In the genomic region with DNA sequence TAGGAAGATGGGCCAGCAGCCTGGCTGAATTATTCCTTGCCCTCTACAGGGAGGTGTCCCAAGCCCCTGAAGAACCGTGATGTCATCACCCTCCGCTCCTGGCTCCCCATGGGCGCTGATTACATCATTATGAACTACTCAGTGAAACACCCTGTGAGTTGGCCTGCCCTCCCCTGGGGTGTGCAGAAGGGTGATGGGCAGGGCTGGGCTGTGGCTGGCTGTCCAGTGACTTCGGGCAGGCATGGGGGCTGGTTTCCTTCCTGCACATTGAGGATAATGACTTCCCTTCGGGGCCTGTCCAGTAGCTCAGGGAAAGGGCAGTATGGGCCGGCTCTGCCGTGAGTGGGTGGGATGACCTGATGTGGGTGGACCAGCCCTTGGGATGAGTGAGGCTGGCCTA, we compare ENCODE assay signal across 22 mouse cellular contexts. TPM values are rescaled to one million over a fixed set of nuclear protein-coding genes. Genes with fewer than 3 reads are reported as not detected.
A peak's percentile ranks its signal among the peaks of the same experiment; 100 is the strongest.
DNase-seq lines count a peak whose midpoint lies in the region; ATAC-seq and TF ChIP-seq lines count a peak whose summit lies in the region.
"Had no signal": no experiment of that assay in that cellular context is flagged by ENCODE, and none has a peak within 500 bp of the region (broad histone marks: within the 10 kb centered on the region; RNA-seq: fewer than 3 reads in every experiment).

No protein-coding gene starts in this region.

- peak; percentile 26 for ATAC-seq in liver, postnatal 0 days
- no peak for ATAC-seq in forebrain, embryonic 12.5 days (ENCODE audit: low FRiP score)
- ATAC-seq: inflammation-experienced regulatory T-cells, adult 6 months had no signal

- no peak for DNase-seq in heart, embryonic 10.5 days (ENCODE audit: low spot score)
- no peak for DNase-seq in heart, adult 8-10 months (ENCODE audit: low spot score)
- DNase-seq in liver, adult 2 months (ENCODE audit: extremely low read depth, low read depth, low spot score) = peak; percentile 27
- DNase-seq in liver (no peak), 416B (ENCODE audit: low read depth) (peak; percentile 83)
- no peak for DNase-seq in liver, postnatal 0 days
- no peak for DNase-seq in cerebellum, adult 8-10 months
- DNase-seq: adrenal gland, postnatal 10 days; cerebellum, adult 11-12 months; gastrocnemius, postnatal 14 days; kidney, adult 9 months; left cerebral cortex, postnatal 4 days; midbrain, embryonic 14.5 days; right cerebral cortex, adult 18-20 months had no signal

- H3K79me2 ChIP-seq in liver, adult 2 months (ENCODE audit: control insufficient read depth, insufficient read depth, low read length) = no peaks in the 10 kb centered on the region

- peaks cover 72% of the 10 kb centered on the region for H3K4me1 ChIP-seq in heart, embryonic 10.5 days
- H3K4me1 ChIP-seq in liver, adult 2 months (ENCODE audit: control insufficient read depth, insufficient read depth, low read length) = peaks cover 58% of the 10 kb centered on the region
- H3K4me1 ChIP-seq in liver, postnatal 0 days (ENCODE audit: insufficient read depth) = peaks cover 50% of the 10 kb centered on the region
- peaks cover 10% of the 10 kb centered on the region for H3K4me1 ChIP-seq in forebrain, embryonic 12.5 days

- WGBS in heart, embryonic 10.5 days = 71% methylated on average over 7 of the region's 7 CpGs
- WGBS in liver, adult 2 months = 29% methylated on average over 7 of the region's 7 CpGs
- WGBS in liver, postnatal 0 days (ENCODE audit: insufficient replicate concordance) = 43% methylated on average over 7 of the region's 7 CpGs
- WGBS in forebrain, embryonic 12.5 days = 78% methylated on average over 7 of the region's 7 CpGs

- H3K4me3 ChIP-seq in heart, embryonic 10.5 days = no peak overlapping the region
- no peak overlapping the region for H3K4me3 ChIP-seq in liver, adult 2 months (ENCODE audit: insufficient read depth, low read depth, low read length)
- no peak overlapping the region for H3K4me3 ChIP-seq in liver, postnatal 0 days (ENCODE audit: low read depth, low read length)
- H3K4me3 ChIP-seq in forebrain, embryonic 12.5 days (replicated peaks) = no peak overlapping the region
- H3K4me3 ChIP-seq: forebrain, embryonic 10.5 days; hindbrain, embryonic 12.5 days; layer of hippocampus, adult 2 months; stomach, embryonic 15.5 days had no signal

- H3K4me2 ChIP-seq in liver, postnatal 0 days (ENCODE audit: low read depth, low read length) = no peak overlapping the region
- H3K4me2 ChIP-seq in forebrain, embryonic 12.5 days = no peak overlapping the region
- H3K4me2 ChIP-seq: hindbrain, embryonic 12.5 days; stomach, embryonic 15.5 days had no signal

- H3K9ac ChIP-seq in liver, adult 2 months (ENCODE audit: low read depth, low read length) = peak overlapping the region; percentile 7; the same call in 1 of the 2 replicates
- no peak overlapping the region for H3K9ac ChIP-seq in liver, postnatal 0 days (replicated peaks)
- H3K9ac ChIP-seq in forebrain, embryonic 12.5 days = no peak overlapping the region
- H3K9ac ChIP-seq: hindbrain, embryonic 12.5 days; stomach, embryonic 15.5 days had no signal

- 0 out of 2 replicates have a peak, but pooled peaks cover 9% of the 10 kb centered on the region for H3K36me3 ChIP-seq in heart, embryonic 10.5 days
- peaks cover 55% of the 10 kb centered on the region for H3K36me3 ChIP-seq in liver, adult 2 months (ENCODE audit: control insufficient read depth, insufficient read depth, low read length)
- H3K36me3 ChIP-seq in liver, postnatal 0 days (replicated peaks; ENCODE audit: insufficient read depth, low read length) = peaks cover 35% of the 10 kb centered on the region
- no peaks in the 10 kb centered on the region for H3K36me3 ChIP-seq in forebrain, embryonic 12.5 days (replicated peaks)
- H3K36me3 ChIP-seq: forebrain, embryonic 10.5 days; hindbrain, embryonic 12.5 days had no signal

- peaks cover 52% of the 10 kb centered on the region for H3K27me3 ChIP-seq in heart, embryonic 10.5 days (ENCODE audit: insufficient read depth, poor library complexity, severe bottlenecking)
- no peaks in the 10 kb centered on the region for H3K27me3 ChIP-seq in liver, adult 2 months (ENCODE audit: control insufficient read depth, insufficient read depth, low read length)
- H3K27me3 ChIP-seq in liver, postnatal 0 days (ENCODE audit: insufficient read depth, low read length) = no peaks in the 10 kb centered on the region
- peaks cover 4% of the 10 kb centered on the region for H3K27me3 ChIP-seq in forebrain, embryonic 12.5 days
- H3K27me3 ChIP-seq: CH12.LX; stomach, embryonic 15.5 days had no signal

- no peak for TF ChIP-seq POLR2A in liver, adult 2 months (IDR thresholded peaks at IDR 0.05; ENCODE audit: extremely low read depth, insufficient read depth, low read length)

- peak overlapping the region; percentile 25; the same call in 1 of the 2 replicates for H3K27ac ChIP-seq in heart, embryonic 10.5 days
- peak overlapping the region; percentile 6; the same call in 1 of the 2 replicates for H3K27ac ChIP-seq in liver, adult 2 months (replicated peaks; ENCODE audit: insufficient read depth, low read depth, low read length)
- peak overlapping the region; percentile 39 for H3K27ac ChIP-seq in liver, postnatal 0 days (ENCODE audit: low read depth)
- no peak overlapping the region for H3K27ac ChIP-seq in forebrain, embryonic 12.5 days
- H3K27ac ChIP-seq: forebrain, embryonic 10.5 days; hindbrain, embryonic 12.5 days; layer of hippocampus, adult 2 months; macrophage; stomach, embryonic 15.5 days had no signal

- no peak for TF ChIP-seq CTCF in liver, adult 2 months (IDR thresholded peaks at IDR 0.05; ENCODE audit: low read depth, low read length)
- no peak for TF ChIP-seq CTCF in liver, postnatal 0 days (IDR thresholded peaks at IDR 0.05; ENCODE audit: low read depth)

- no peak for TF ChIP-seq EP300 in liver, postnatal 0 days (IDR thresholded peaks at IDR 0.05; ENCODE audit: low read depth)

- H3K9me3 ChIP-seq in heart, embryonic 10.5 days = no peaks in the 10 kb centered on the region
- no peaks in the 10 kb centered on the region for H3K9me3 ChIP-seq in liver, postnatal 0 days (ENCODE audit: low read length)
- no peaks in the 10 kb centered on the region for H3K9me3 ChIP-seq in forebrain, embryonic 12.5 days
- H3K9me3 ChIP-seq: forebrain, embryonic 10.5 days; hindbrain, embryonic 12.5 days; stomach, embryonic 15.5 days had no signal

RNA-seq across cellular contexts. Expression of a gene that starts 4.7 kb away (rescaled TPM):
- 15.9 and 24.6 TPM in 2 replicates for polyA plus RNA-seq in heart, embryonic 10.5 days (2016; fragmentation: Nextera tagmentation; extraction: Ambion mirVana)
- 10 to 100 TPM; 27.2 to 40.0 (median 28.4) TPM for total RNA-seq in heart, adult 8-10 months (2022)
- total RNA-seq in liver, adult 2 months (2014; rRNA removed) = 43.8 and 51.0 TPM in 2 replicates
- polyA plus RNA-seq in liver, adult 2 months (2012; rRNA removed) = 88.2 and 89.2 TPM in 2 replicates
- 16.0 and 18.1 TPM in 2 replicates for polyA plus RNA-seq in liver, postnatal 0 days (2015; fragmentation: Nextera tagmentation; extraction: Ambion mirVana)
- 11.9 and 13.4 TPM in 2 replicates for polyA plus RNA-seq in forebrain, embryonic 12.5 days (2016; fragmentation: Nextera tagmentation; extraction: Ambion mirVana)

RNA-seq across cellular contexts. Expression of a gene that starts 26.2 kb away (rescaled TPM):
- 24.7 and 62.7 TPM in 2 replicates for polyA plus RNA-seq in heart, embryonic 10.5 days (2016; fragmentation: Nextera tagmentation; extraction: Ambion mirVana)
- total RNA-seq in heart, adult 8-10 months (2022) = 10 to 100 TPM; 57.4 to 86.0 (median 69.5) TPM
- total RNA-seq in liver, adult 2 months (2014; rRNA removed) = 779 and 846 TPM in 2 replicates
- polyA plus RNA-seq in liver, adult 2 months (2012; rRNA removed) = 1,131 and 1,407 TPM in 2 replicates
- polyA plus RNA-seq in liver, postnatal 0 days (2015; fragmentation: Nextera tagmentation; extraction: Ambion mirVana) = 361 and 384 TPM in 2 replicates
- 5.8 and 6.2 TPM in 2 replicates for polyA plus RNA-seq in forebrain, embryonic 12.5 days (2016; fragmentation: Nextera tagmentation; extraction: Ambion mirVana)

RNA-seq across cellular contexts. Expression of a gene that starts 41.1 kb away (rescaled TPM):
- polyA plus RNA-seq in heart, embryonic 10.5 days (2016; fragmentation: Nextera tagmentation; extraction: Ambion mirVana) = 19.2 and 22.1 TPM in 2 replicates
- 10 to 100 TPM in 2 of 4 experiments, 1 to 10 TPM in 2; 5.7 to 12.3 (median 9.3) TPM for total RNA-seq in heart, adult 8-10 months (2022)
- 8.7 and 9.1 TPM in 2 replicates for total RNA-seq in liver, adult 2 months (2014; rRNA removed)
- polyA plus RNA-seq in liver, adult 2 months (2012; rRNA removed) = 8.2 and 13.8 TPM in 2 replicates
- 4.9 and 5.3 TPM in 2 replicates for polyA plus RNA-seq in liver, postnatal 0 days (2015; fragmentation: Nextera tagmentation; extraction: Ambion mirVana)
- polyA plus RNA-seq in forebrain, embryonic 12.5 days (2016; fragmentation: Nextera tagmentation; extraction: Ambion mirVana) = 18.8 and 21.8 TPM in 2 replicates

Comparison
In these comparisons a context has a peak if more than half of its experiments do, and no peak if none do; other contexts are left out.
1. DNase-seq: peak in liver, adult 2 months (single experiment) and 416B (single experiment); none in heart, embryonic 10.5 days (single experiment), heart, adult 8-10 months (single experiment), liver (single experiment), liver, postnatal 0 days (single experiment) and cerebellum, adult 8-10 months (single experiment).